Mouse (Mus musculus): ENCODE measurements around the gene RPS10-NUDT3. TPM values are rescaled to one million over a fixed set of nuclear protein-coding genes. Genes with fewer than 3 reads are reported as not detected.
"Not testable (repeated sequence)": the region's sequence is repeated elsewhere in the genome, so short reads cannot be mapped to it uniquely, and the experiment has no call there.

The RPS10-NUDT3 gene
- polyA plus RNA-seq, 1 experiment from 2014 or later: not detected

DNA sequence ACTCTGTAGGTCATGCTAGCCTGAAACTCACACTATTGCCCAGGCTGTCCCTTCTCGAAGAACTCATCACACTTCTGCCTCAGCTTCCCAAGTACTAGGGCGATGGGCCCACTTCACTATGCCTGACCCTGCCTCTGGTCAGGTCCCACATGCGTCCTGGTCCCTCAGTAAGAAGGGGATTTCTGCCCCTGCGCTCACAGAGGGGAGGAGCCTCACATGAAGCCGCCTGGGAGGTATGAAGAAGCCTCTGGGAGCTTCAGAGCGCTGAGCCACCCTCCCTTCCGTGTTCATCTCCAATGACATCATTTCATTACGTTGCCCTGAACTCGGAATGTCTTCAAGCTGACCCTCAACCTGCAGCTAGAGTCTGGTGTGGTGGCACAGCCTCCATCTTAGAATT, 8.7 kb upstream of the RPS10-NUDT3 start:
- Histone ChIP-seq H3K36me3 (replicated peaks; ENCODE audit: insufficient read depth, low read length) (no peaks in the 10 kb centered on the region), H3K27me3 (ENCODE audit: insufficient read depth, low read length) (no peaks in the 10 kb centered on the region), H3K4me2 (ENCODE audit: low read depth, low read length) (no peak overlapping the region), H3K9ac (replicated peaks) (no peak overlapping the region), H3K9me3 (ENCODE audit: low read length) (no peaks in the 10 kb centered on the region), H3K4me3 (ENCODE audit: low read depth, low read length) (no peak overlapping the region), H3K27ac (ENCODE audit: low read depth) (no peak overlapping the region), H3K4me1 (ENCODE audit: insufficient read depth) (no peaks in the 10 kb centered on the region)
- no peak for ATAC-seq
- no peak for DNase-seq
- TF ChIP-seq EP300 (IDR thresholded peaks at IDR 0.05; ENCODE audit: low read depth) (no peak), CTCF (IDR thresholded peaks at IDR 0.05; ENCODE audit: low read depth) (no peak)
- WGBS (ENCODE audit: insufficient replicate concordance): 78% methylated on average over 9 of the region's 9 CpGs

DNA sequence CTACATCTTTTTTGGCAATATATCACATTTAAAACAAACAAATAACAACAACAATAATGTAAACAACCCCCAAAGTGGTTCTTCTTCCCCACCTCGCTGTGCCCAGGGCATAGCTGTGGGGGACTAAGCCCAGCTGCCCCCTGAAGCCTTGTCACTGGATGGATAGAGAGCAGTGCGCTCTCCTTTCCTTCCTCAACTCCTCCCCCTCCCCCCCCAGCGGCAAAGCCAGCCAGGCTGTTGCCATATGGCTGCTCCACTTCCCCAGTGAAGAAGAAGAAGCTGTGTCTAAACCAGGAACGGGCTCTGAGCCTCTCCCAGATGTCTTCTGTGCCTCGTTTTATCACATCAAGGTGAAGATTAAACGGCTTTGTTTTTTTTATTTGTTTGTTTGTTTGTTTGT, 8.1 kb upstream of the RPS10-NUDT3 start:
- H3K36me3 ChIP-seq (replicated peaks; ENCODE audit: insufficient read depth, low read length): no peaks in the 10 kb centered on the region
- H3K27ac ChIP-seq (ENCODE audit: low read depth): no peak overlapping the region
- no peak overlapping the region for H3K4me2 ChIP-seq (ENCODE audit: low read depth, low read length)
- H3K4me3 ChIP-seq (ENCODE audit: low read depth, low read length): no peak overlapping the region
- TF ChIP-seq EP300 (IDR thresholded peaks at IDR 0.05; ENCODE audit: low read depth) (no peak), CTCF (IDR thresholded peaks at IDR 0.05; ENCODE audit: low read depth) (no peak)
- H3K4me1 ChIP-seq (ENCODE audit: insufficient read depth): no peaks in the 10 kb centered on the region
- H3K27me3 ChIP-seq (ENCODE audit: insufficient read depth, low read length): no peaks in the 10 kb centered on the region
- 15% methylated on average over 6 of the region's 6 CpGs for WGBS (ENCODE audit: insufficient replicate concordance)
- DNase-seq (no peak), ATAC-seq (no peak)
- H3K9me3 ChIP-seq (ENCODE audit: low read length): no peaks in the 10 kb centered on the region
- H3K9ac ChIP-seq (replicated peaks): no peak overlapping the region

DNA sequence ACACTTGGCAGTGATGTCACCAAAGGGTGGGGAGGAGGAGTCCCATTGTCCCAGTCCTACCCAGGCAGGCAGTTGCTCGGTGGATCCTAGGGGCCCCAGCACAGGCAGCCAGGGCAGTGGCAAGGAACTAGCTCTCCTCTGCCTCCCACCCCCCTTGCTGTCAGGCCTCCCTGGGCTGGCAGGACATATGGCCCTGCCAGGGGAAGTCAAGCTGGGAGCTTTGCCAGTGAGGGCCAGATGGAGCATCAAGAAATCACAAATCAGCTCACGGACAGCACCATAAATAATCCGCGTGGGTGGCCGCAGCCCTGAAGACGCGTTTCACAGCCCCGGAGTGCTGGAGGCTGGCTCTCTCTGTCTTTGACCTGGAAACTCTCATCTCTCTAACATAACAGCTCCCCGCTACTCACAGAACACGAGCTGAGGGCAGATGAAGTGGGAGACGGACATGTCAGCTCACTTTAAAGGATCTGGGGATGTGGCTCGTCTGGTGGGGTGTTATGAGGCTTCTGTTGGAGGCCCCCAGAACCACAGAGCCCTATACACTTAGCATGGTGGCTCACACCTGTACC, 7.6 kb upstream of the RPS10-NUDT3 start:
- 31% methylated on average over 12 of the region's 12 CpGs for WGBS (ENCODE audit: insufficient replicate concordance)
- no peak overlapping the region for H3K27ac ChIP-seq (ENCODE audit: low read depth)
- H3K27me3 ChIP-seq (ENCODE audit: insufficient read depth, low read length): no peaks in the 10 kb centered on the region
- H3K9ac ChIP-seq (replicated peaks): no peak overlapping the region
- no peak for ATAC-seq
- H3K9me3 ChIP-seq (ENCODE audit: low read length): no peaks in the 10 kb centered on the region
- DNase-seq: no peak
- TF ChIP-seq CTCF (IDR thresholded peaks at IDR 0.05; ENCODE audit: low read depth) (no peak), EP300 (IDR thresholded peaks at IDR 0.05; ENCODE audit: low read depth) (no peak)
- no peaks in the 10 kb centered on the region for H3K36me3 ChIP-seq (replicated peaks; ENCODE audit: insufficient read depth, low read length)
- no peak overlapping the region for H3K4me3 ChIP-seq (ENCODE audit: low read depth, low read length)
- no peak overlapping the region for H3K4me2 ChIP-seq (ENCODE audit: low read depth, low read length)
- H3K4me1 ChIP-seq (ENCODE audit: insufficient read depth): no peaks in the 10 kb centered on the region

DNA sequence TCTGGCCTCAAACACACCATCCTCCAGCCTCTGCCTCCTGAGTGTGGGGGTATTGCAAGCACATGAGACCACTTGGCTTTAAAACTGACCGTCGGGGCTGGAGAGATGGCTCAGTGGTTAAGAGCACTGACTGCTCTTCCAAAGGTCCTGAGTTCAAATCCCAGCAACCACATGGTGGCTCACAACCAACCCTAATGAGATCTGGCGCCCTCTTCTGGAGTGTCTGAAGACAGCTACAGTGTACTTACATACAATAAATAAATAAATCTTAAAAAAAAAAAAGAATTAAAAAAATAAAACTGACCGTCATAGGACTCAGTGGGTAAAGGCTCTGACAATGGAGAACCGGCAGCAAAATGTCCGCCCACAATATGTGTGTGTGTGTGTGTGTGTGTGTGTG, 4.8 kb upstream of the RPS10-NUDT3 start:
- not testable (repeated sequence) for H3K4me2 ChIP-seq (ENCODE audit: low read depth, low read length); H3K9ac ChIP-seq (replicated peaks); H3K9me3 ChIP-seq (ENCODE audit: low read length); H3K36me3 ChIP-seq (replicated peaks; ENCODE audit: insufficient read depth, low read length); DNase-seq; ATAC-seq; H3K4me1 ChIP-seq (ENCODE audit: insufficient read depth); H3K27ac ChIP-seq (ENCODE audit: low read depth); H3K27me3 ChIP-seq (ENCODE audit: insufficient read depth, low read length); H3K4me3 ChIP-seq (ENCODE audit: low read depth, low read length)
- 80% methylated on average over 6 of the region's 6 CpGs for WGBS (ENCODE audit: insufficient replicate concordance)
- peak; percentile 21; the same call in 1 of the 2 replicates for TF ChIP-seq CTCF (IDR thresholded peaks at IDR 0.05; ENCODE audit: low read depth)

DNA sequence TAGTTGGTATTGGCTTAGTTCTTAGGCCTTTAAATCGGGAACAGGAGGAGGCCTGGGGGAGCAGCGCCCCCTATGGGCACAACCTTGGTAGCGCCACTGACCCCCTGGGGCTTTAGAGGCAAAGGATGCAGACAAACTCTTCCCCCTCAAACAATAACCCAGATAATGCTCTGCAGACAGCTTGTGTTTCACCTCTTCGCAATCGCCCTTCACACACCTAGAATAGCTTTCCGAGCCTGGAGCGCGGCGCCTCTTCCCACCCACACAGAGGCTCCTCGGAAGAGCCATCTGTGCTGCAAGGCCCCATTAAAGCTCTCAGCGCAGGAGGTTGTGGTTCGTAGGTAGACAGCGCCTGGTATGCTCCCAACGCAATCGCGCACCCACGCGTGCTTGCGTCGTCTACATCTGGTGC, 3.9 kb upstream of the RPS10-NUDT3 start:
- Histone ChIP-seq H3K27ac (ENCODE audit: low read depth) (no peak overlapping the region), H3K9ac (replicated peaks) (no peak overlapping the region), H3K36me3 (replicated peaks; ENCODE audit: insufficient read depth, low read length) (peaks cover under 1% of the 10 kb centered on the region; the same call in 1 of the 2 replicates), H3K4me1 (ENCODE audit: insufficient read depth) (peaks cover 10% of the 10 kb centered on the region), H3K4me3 (ENCODE audit: low read depth, low read length) (no peak overlapping the region), H3K9me3 (ENCODE audit: low read length) (no peaks in the 10 kb centered on the region), H3K4me2 (ENCODE audit: low read depth, low read length) (no peak overlapping the region), H3K27me3 (ENCODE audit: insufficient read depth, low read length) (no peaks in the 10 kb centered on the region)
- DNase-seq (peak; percentile 52), ATAC-seq (no peak)
- 80% methylated on average over 20 of the region's 20 CpGs for WGBS (ENCODE audit: insufficient replicate concordance)
- TF ChIP-seq EP300 (IDR thresholded peaks at IDR 0.05; ENCODE audit: low read depth): no peak
- peak; percentile 66 for TF ChIP-seq CTCF (IDR thresholded peaks at IDR 0.05; ENCODE audit: low read depth)

DNA sequence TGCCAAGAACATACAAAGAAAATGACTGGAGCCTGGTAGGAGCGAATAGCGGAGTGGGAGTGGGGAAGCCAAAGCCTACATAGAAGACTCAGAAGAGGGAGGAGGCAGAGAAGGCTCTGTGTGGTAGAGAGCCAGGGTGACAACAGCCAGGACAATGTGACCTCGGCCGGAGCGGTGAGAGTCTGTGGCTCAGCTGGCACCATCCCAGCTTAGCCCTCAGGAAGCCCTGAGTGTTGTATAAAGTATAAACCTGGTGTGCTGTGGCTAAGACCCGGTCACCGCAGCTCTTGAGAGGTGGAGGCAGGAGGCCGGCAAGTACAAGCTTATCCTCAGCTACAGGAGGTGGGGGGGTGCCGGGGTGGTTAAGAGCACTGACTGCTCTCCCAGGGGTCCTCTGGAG, 2.3 kb upstream of the RPS10-NUDT3 start:
- ATAC-seq: no peak
- peaks cover 19% of the 10 kb centered on the region for H3K4me1 ChIP-seq (ENCODE audit: insufficient read depth)
- H3K9ac ChIP-seq (replicated peaks): no peak overlapping the region
- no peak overlapping the region for H3K4me2 ChIP-seq (ENCODE audit: low read depth, low read length)
- DNase-seq: peak; percentile 44
- peaks cover 15% of the 10 kb centered on the region for H3K36me3 ChIP-seq (replicated peaks; ENCODE audit: insufficient read depth, low read length)
- no peak for TF ChIP-seq EP300 (IDR thresholded peaks at IDR 0.05; ENCODE audit: low read depth)
- TF ChIP-seq CTCF (IDR thresholded peaks at IDR 0.05; ENCODE audit: low read depth): no peak
- no peaks in the 10 kb centered on the region for H3K27me3 ChIP-seq (ENCODE audit: insufficient read depth, low read length)
- peak overlapping the region; percentile 68; the same call in 1 of the 2 replicates for H3K27ac ChIP-seq (ENCODE audit: low read depth)
- no peaks in the 10 kb centered on the region for H3K9me3 ChIP-seq (ENCODE audit: low read length)
- WGBS (ENCODE audit: insufficient replicate concordance): 77% methylated on average over 9 of the region's 9 CpGs
- H3K4me3 ChIP-seq (ENCODE audit: low read depth, low read length): no peak overlapping the region

Measured in liver, postnatal 0 days (tissue).